Mouse (Mus musculus): ENCODE measurements around the gene Pygl. TPM values are rescaled to one million over a fixed set of nuclear protein-coding genes. Genes with fewer than 3 reads are reported as not detected.

Gene Pygl
- polyA plus RNA-seq (2012; rRNA removed) = 3.4 and 3.8 TPM in 2 replicates

DNA sequence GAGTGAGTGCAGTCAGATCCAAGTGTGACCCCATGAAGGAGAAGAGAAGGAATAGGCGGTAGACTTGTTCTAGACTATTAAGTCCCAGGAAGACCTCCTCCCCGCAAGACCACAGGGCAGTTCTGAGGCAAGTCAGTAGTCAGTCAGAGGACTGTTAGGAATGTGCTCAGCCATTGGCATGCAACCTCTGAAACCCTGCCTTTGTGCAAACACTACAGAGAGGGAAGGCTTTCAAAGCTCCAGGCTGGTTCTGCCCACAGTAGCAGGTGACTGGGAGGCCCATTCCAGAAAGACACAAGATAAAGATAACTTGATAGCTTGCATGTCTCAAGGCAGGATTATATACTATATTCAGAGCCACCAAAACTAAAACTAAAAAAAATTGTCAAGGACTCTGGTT is at the start of gene Pygl:
Gene Pygl (minus strand): TSS at position 195 of the 400 bp plus-strand sequence.
- no peak for DNase-seq (ENCODE audit: extremely low spot score in 1 of 2, low spot score in 1 of 2)

- no peak for DNase-seq (ENCODE audit: extremely low spot score in 1 of 2, low spot score in 1 of 2)
These were observed 49.6 kb upstream of the Pygl start for GRCm38 (mm10) chr12:70280930-70281329.

- no peak for DNase-seq (ENCODE audit: extremely low spot score in 1 of 2, low spot score in 1 of 2)
These were observed 49.1 kb upstream of the Pygl start for GRCm38 (mm10) chr12:70280381-70280780.

DNA sequence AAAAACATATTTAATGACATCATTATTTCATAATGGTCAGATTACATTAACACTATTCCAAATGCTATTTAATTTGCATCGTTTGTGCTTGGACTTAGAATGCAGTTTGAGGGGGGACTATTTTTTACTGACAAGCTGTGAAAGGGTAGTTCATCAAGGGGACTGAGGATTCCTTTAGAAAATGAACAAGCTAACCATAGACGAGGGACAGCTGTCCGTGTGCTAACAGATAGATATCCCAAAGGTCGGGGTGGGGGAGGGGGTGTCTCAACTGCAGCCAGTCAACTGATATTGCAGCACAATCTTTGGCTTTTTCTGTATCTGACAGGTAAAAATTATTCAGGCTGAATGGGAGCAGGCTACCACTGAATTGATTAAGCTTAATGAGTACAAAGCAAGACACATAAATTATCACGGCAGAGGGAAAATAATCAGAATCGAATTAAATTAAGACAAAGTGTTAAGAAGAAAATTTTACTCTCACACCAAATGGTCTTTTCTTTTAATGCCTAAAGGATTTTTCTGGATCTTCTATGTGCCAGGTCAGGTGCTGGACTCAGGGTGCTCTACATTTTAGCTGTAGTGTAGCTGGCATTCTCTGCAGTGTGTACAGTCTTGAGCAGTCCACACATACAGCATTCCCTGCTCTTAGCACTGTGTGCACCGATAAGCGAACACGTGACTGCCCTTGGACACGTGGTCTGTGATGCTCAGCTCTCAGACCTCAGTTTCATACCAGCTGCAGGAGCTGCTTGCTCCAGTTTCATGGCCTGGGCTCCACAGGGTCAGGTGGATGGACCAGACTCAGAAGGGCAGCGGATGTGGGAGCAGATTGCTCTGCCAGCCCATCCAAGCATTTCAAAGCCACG is 46.0 kb upstream of the Pygl start:
- DNase-seq (ENCODE audit: extremely low spot score in 1 of 2, low spot score in 1 of 2) = no peak

DNA sequence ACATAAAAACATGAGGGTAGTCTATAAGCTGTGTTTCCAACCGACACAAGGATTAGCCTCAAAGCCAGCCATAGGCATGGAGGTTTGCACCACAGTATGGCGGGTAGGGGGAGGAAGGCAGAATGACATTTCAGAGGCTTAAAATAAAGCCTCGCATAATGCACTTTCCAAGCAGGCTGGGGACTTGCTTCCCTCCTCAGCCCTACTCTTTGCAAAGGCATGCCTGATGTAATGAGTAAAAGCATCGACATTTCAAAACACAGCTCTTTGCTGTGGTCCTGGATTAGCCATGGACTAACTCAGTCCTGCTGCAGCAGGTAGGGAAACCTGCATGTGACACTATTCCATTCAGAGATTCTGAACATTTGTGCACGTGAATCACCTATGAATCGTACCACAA is 38.4 kb upstream of the Pygl start:
- DNase-seq (ENCODE audit: extremely low spot score in 1 of 2, low spot score in 1 of 2) = no peak

GRCm38 (mm10) chr12:70267314-70267713 is 36.0 kb upstream of the Pygl start:
- DNase-seq (ENCODE audit: extremely low spot score in 1 of 2, low spot score in 1 of 2) = no peak

- DNase-seq (ENCODE audit: extremely low spot score in 1 of 2, low spot score in 1 of 2) = no peak
These were observed 35.2 kb upstream of the Pygl start for GRCm38 (mm10) chr12:70266494-70266931.

DNA sequence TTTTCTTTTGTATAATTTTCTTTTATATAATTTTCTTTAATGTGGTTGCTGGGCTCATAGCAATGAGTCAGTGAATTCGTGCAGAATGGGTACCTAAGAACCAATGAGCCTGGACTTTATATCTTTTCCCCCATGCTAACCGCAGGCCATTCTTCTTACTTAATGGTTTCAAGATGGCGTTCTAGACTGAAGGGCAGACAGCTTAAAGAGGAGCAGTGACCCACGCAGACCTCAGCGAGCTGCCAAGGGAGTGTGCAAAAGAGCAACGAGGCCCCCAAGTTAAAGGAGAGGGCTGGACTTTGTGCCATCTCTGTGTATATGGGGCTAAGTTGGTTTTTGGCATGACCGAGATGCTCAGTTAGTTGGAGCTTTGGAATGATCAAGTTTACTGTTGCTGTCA is 32.4 kb upstream of the Pygl start:
- no peak for DNase-seq (ENCODE audit: extremely low spot score in 1 of 2, low spot score in 1 of 2)

- DNase-seq (ENCODE audit: extremely low spot score in 1 of 2, low spot score in 1 of 2) = peak; percentile 80 to 87
These were observed 31.1 kb upstream of the Pygl start for GRCm38 (mm10) chr12:70262271-70262953.

DNA sequence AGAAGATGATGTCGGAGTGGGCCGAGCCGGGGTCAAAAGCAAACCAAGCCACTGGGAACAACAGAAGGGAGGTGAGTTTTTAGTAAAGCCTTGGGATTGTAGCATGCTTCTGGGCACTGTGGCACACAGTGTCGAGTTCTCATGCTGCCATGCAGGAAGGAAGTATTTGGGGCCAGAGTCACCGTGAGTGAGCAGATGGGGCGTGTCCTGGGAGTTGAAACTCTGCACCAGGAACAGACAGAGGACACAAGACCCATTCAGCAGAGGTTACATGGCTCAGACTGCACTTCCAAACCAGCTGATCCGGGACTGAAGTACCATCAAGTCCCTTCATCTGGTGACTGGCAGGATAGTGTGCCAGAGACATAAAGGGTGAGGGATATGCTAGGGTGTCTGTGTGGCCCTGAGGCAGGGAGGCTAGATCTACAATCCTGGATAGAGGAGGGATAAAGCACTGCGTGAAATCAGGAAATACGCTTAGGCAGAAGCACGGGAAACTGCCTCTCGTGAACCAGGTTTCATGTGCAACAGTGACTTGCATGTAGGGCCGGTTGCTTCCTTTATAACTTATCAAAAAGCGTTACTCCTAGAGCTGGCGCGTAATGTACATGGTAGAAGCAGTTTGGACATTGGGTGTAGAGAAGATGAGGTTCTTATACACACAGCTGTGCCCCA is 20.1 kb upstream of the Pygl start:
- DNase-seq (ENCODE audit: extremely low spot score in 1 of 2, low spot score in 1 of 2) = no peak

DNA sequence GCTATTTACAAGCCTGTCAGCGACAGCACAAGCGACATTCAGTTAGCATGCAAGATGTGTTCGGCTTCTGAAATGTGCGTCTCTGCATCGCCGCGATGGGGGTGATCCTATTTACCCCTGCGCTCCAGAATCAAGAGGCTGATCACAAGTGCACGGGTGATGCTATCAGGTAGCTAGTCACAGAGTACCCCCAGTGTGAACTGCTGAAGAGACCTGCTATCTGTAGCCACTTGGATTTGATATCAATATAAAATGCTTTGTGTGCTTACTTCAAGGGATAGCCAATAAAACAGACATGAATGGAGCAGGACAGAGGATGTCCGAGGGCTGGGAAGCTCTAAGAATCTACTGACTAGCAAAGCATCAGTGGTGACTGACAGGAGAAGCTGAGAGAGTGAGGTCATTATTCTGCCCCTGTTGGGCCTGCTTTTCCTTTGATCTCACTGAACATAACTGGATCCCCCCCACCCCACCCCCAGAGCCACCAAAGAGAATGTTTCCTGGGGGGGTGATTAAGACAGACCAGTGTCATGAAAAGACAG is 18.4 kb upstream of the Pygl start:
- no peak for DNase-seq (ENCODE audit: extremely low spot score in 1 of 2, low spot score in 1 of 2)

GRCm38 (mm10) chr12:70247683-70248474 is 16.6 kb upstream of the Pygl start:
- no peak for DNase-seq (ENCODE audit: extremely low spot score in 1 of 2, low spot score in 1 of 2)

DNA sequence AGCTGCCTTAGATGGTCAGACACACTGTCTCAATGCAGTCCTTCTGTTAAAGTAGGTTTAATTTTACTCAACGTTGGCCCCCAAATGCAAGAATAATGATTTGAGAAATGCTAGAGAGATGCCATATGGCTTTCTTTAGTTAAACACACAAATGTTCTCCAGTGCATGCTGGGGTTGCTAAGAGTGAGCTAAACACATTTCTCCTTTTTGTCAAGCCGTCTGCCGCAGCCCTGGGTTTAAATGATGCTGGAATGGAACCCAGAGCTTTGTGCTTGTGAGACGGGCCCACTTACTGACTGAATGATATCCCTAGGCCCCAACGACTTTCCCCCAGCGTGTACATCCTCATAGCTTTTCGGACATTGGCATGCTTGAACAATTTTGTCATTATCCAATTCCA is 11.3 kb upstream of the Pygl start:
- DNase-seq (ENCODE audit: extremely low spot score in 1 of 2, low spot score in 1 of 2) = peak in 1 of 2 experiments; percentile 58

GRCm38 (mm10) chr12:70239741-70240140 is 8.5 kb upstream of the Pygl start:
- no peak for DNase-seq (ENCODE audit: extremely low spot score in 1 of 2, low spot score in 1 of 2)

- no peak for DNase-seq (ENCODE audit: extremely low spot score in 1 of 2, low spot score in 1 of 2)
These were observed 7.3 kb upstream of the Pygl start for GRCm38 (mm10) chr12:70238604-70239003.

DNA sequence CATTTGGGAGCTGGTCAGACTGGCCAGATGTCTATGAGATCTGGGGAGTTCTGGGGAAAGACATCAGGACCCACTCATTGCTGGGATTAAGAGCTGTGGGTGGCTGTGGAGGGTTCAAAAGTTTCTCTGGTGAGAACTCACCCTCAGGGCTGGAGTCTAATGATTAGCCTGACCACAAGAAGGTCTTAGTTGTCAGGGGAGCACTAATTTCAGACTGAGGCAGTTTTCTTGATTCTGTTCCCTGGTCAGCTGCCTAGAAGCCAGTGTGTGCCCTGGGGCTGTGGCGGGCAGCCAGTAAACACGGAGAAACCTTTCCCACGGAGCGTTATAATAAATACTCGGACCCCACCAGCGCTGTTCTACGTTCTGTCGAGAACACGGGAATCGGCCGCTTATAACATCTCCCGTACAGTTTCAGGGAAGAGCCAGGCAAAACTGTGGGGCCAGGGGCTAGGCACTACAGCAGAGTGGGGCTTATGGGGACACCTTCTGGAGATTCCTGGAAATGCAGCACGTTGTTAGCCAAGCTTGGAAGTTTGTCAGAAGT is 3.7 kb upstream of the Pygl start:
- peak in 1 of 2 experiments; percentile 86 for DNase-seq (ENCODE audit: extremely low spot score in 1 of 2, low spot score in 1 of 2)

DNA sequence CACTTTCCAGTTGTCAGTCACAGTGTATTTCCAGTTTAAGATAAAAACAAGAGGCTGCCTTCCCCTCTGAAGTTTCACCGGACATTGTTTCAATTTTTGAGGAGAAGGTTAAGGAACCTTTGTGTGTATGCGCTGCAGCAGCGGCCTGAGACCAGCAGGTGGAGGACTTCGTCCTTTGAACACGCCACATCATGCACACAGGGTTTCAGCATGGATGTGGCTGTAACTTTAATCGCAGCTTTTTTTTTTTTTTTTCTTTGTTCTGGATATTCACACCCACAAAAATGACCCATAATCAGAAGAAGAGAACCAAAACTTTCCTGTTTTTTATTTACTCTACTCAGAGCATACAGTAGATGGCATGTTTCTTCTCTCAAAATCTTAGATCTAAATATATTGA is 3.1 kb upstream of the Pygl start:
- no peak for DNase-seq (ENCODE audit: extremely low spot score in 1 of 2, low spot score in 1 of 2)

DNA sequence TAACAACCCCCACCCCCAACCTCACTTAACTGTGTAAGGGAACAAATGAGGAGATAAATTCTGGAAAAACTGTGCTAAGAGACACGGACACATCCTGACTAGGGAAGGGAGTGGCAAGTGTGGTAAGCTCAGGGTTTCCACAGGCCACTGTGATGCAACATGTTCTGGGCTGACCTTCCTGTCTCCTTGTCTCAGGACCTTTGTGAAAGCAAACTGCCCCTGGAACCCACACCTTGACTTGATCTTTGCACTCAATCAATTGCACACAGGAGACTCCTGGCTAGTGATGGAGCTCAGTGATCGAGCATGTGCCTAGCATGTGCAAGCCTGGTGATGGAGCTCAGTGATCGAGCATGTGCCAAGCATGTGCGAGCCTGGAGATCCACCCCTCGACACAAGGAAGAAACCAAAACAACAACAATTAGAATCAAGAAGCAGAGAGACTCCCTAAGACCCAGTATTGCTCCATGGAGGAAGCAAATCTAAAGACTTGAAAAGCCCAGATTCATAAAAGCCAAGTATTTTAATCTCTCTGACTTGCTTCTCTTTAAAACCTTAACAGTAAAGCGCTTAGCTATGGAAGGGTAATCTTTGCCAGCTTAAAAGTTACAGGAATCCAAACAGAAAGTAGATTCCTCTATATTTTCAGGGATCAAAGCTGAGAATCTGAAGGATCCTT is 2.5 kb upstream of the Pygl start:
- no peak for DNase-seq (ENCODE audit: extremely low spot score in 1 of 2, low spot score in 1 of 2)

GRCm38 (mm10) chr12:70232020-70232544 is 794 bp upstream of the Pygl start:
- DNase-seq (ENCODE audit: extremely low spot score in 1 of 2, low spot score in 1 of 2) = no peak

Data from frontal cortex, adult 2 months (tissue).